Mouse (Mus musculus) embryonic facial prominence, embryonic 10.5 days (tissue): ENCODE results near the gene Fam178b. TPM values are rescaled to one million over a fixed set of nuclear protein-coding genes. Genes with fewer than 3 reads are reported as not detected.

Experiments used
- DNase-seq: peaks from one replicate; pipeline ENCODE4 v3.0.0-alpha.2; 2017; ENCODE audit warnings: low spot score
- H3K27ac ChIP-seq: fragments of 300-500 bp; sonication (generic); replicated peaks from 2 replicates; pipeline ENCODE4 v1.5.1; 2016; ENCODE audit warnings: mild to moderate bottlenecking
- H3K27me3 ChIP-seq: fragments of 300-500 bp; sonication (generic); replicated peaks from 2 replicates; pipeline ENCODE4 v1.6.1; 2016; ENCODE audit warnings: low read depth, mild to moderate bottlenecking; ENCODE audit not compliant: poor library complexity, severe bottlenecking
- H3K36me3 ChIP-seq: fragments of 300-500 bp; sonication (generic); replicated peaks from 2 replicates; pipeline ENCODE4 v1.6.1; 2016; ENCODE audit warnings: mild to moderate bottlenecking, moderate library complexity
- H3K4me1 ChIP-seq: fragments of 300-500 bp; sonication (generic); 2 replicates; pipeline ENCODE4 v1.6.1; 2016
- H3K4me3 ChIP-seq: fragments of 300-500 bp; sonication (generic); 2 replicates; pipeline ENCODE4 v1.5.1; 2016; ENCODE audit warnings: mild to moderate bottlenecking, moderate library complexity
- H3K9me3 ChIP-seq: fragments of 300-500 bp; sonication (generic); 2 replicates; pipeline ENCODE4 v1.6.1; 2016; ENCODE audit warnings: mild to moderate bottlenecking
- WGBS: fragments of 180-500 bp; shearing (Covaris S2); methylation state at CpG from one replicate; pipeline ENCODE4 v1.1.7; 2016; 5-methylcytosine and 5-hydroxymethylcytosine counted together
- polyA plus RNA-seq: library from polyadenylated mRNA; unstranded; fragments of >200 nt; fragmentation: Nextera tagmentation; extraction: Ambion mirVana; gene quantifications from 2 replicates; pipeline ENCODE4 v1.2.1, GENCODE M21; 2016

The Fam178b gene
- polyA plus RNA-seq, 1 experiment from 2014 or later, result 0.65 TPM

- WGBS, result 70% methylated on average over 13 of the region's 13 CpGs
- DNase-seq, result no peak
Observed at GRCm38 (mm10) chr1:36611449-36612123, 71.4 kb downstream of the Fam178b start.

DNA sequence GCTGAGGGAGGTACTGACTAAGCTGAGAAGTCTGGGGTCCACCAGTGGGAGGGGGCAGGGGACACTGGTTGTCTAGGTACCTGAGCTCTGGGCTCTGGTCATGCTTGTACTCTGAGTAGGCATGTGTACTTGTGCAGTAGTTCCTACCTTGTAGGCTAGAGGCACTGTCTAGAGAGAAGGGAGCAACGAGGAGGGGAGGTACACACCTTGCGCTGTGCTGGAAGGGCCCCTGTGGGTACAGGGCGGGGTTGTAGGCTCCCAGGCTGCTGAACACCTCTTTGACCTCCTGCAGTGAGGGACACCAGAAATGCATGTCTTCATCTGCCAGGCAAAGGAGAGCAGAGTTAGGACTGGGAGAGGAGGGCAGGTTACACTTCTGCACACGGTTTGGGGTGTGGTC, 74.8 kb downstream of the Fam178b start:
- Histone ChIP-seq H3K27ac (no peak overlapping the region), H3K9me3 (no peaks in the 10 kb centered on the region), H3K4me3 (no peak overlapping the region), H3K4me1 (peaks cover 18% of the 10 kb centered on the region), H3K27me3 (no peaks in the 10 kb centered on the region), H3K36me3 (no peaks in the 10 kb centered on the region)
- DNase-seq, result no peak
- WGBS, result 76% methylated on average over 4 of the region's 4 CpGs

More at GRCm38 (mm10) chr1:36611449-36612123, 71.4 kb downstream of the Fam178b start:
- Histone ChIP-seq H3K4me3 (no peak overlapping the region), H3K4me1 (peaks cover 18% of the 10 kb centered on the region), H3K9me3 (no peaks in the 10 kb centered on the region), H3K27ac (peak overlapping the region; percentile 40; the same call in 1 of the 2 replicates), H3K27me3 (no peaks in the 10 kb centered on the region), H3K36me3 (no peaks in the 10 kb centered on the region)

DNA sequence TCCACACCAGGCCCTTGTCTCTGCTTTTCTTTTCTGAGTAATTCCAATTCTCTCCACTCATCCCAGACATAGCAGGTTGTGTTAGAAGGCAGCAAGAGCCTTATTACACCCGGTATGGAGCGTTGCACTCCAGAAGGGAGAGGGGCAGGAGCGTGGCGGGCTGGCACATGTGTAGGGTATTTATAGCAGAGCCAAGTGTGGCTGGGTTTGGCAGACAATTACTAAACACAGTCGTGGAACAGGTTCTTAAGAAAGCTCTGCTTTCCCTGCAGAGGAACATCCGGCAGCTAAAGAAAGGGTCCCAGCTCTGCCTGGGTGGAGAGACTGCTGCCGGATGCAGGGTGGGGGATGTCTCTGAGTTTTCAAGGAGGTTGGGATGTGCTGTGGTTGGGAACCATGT, 76.0 kb downstream of the Fam178b start:
- no peaks in the 10 kb centered on the region for H3K27me3 ChIP-seq
- no peaks in the 10 kb centered on the region for H3K9me3 ChIP-seq
- DNase-seq, result no peak
- H3K27ac ChIP-seq, result no peak overlapping the region
- WGBS, result 72% methylated on average over 7 of the region's 7 CpGs
- H3K4me1 ChIP-seq, result peaks cover 11% of the 10 kb centered on the region
- H3K4me3 ChIP-seq, result no peak overlapping the region
- no peaks in the 10 kb centered on the region for H3K36me3 ChIP-seq

DNA sequence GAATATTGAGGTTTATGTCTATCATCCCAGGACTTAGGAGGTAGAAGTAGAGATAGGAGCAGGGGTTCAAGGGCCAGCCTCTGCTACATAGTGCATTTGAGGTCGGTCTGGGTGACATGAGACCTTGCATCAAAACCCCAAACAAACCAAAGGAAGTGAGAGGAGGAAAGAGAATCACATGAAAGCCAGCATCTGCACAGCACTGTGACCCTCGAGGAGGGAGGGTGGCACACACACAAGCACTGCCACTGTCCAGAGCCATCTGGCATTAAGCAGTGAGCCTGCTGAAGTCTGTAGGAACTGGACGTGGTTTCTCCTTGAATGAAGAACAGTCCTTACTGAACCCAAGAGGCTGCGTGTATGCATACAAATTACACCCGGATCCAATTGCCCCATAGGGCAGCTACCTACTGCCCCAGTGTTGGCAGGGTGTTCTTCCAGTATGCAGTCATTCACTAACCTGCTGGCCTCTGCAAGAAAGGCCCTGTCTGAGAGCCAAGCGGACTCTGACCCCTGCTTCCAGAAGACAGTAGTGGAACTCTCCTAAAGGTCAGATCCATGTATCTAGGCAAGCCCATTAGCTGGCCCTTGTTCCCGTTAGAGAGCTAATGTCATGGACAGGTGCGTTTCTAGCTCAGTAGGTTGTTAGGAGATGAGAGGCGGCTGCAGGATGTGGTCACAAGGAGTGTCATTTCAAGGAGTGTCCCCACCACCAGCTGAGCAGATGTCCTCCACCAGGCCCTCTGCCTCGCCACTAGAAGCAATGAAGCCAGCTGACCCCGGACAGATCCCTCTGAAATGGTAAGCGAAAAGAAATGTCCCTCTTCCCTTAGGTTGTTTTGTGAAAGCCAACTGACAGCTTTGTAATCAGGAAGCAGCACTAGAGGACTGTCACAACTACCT, 78.5 kb downstream of the Fam178b start:
- WGBS, result 81% methylated on average over 12 of the region's 12 CpGs
- H3K27me3 ChIP-seq, result no peaks in the 10 kb centered on the region
- H3K36me3 ChIP-seq, result no peaks in the 10 kb centered on the region
- no peaks in the 10 kb centered on the region for H3K9me3 ChIP-seq
- H3K4me3 ChIP-seq, result no peak overlapping the region
- no peak overlapping the region for H3K27ac ChIP-seq
- DNase-seq, result no peak
- peaks cover 2% of the 10 kb centered on the region; the same call in 1 of the 2 replicates for H3K4me1 ChIP-seq

- H3K4me3 ChIP-seq, result no peak overlapping the region
- 80% methylated on average over 9 of the region's 9 CpGs for WGBS
- no peaks in the 10 kb centered on the region for H3K36me3 ChIP-seq
- no peaks in the 10 kb centered on the region for H3K27me3 ChIP-seq
- no peaks in the 10 kb centered on the region for H3K9me3 ChIP-seq
- DNase-seq, result no peak
- peaks cover 2% of the 10 kb centered on the region; the same call in 1 of the 2 replicates for H3K4me1 ChIP-seq
- peak overlapping the region; percentile 14; the same call in 1 of the 2 replicates for H3K27ac ChIP-seq
Observed at GRCm38 (mm10) chr1:36603361-36603760, 79.6 kb downstream of the Fam178b start.

GRCm38 (mm10) chr1:36602271-36602670, 80.7 kb downstream of the Fam178b start:
- no peak overlapping the region for H3K27ac ChIP-seq
- no peak for DNase-seq
- H3K27me3 ChIP-seq, result no peaks in the 10 kb centered on the region
- 69% methylated on average over 4 of the region's 4 CpGs for WGBS
- no peaks in the 10 kb centered on the region for H3K36me3 ChIP-seq
- no peak overlapping the region for H3K4me3 ChIP-seq
- no peaks in the 10 kb centered on the region for H3K9me3 ChIP-seq
- peaks cover 2% of the 10 kb centered on the region; the same call in 1 of the 2 replicates for H3K4me1 ChIP-seq

- no peaks in the 10 kb centered on the region for H3K27me3 ChIP-seq
- H3K36me3 ChIP-seq, result no peaks in the 10 kb centered on the region
- no peak overlapping the region for H3K27ac ChIP-seq
- H3K9me3 ChIP-seq, result no peaks in the 10 kb centered on the region
- no peak overlapping the region for H3K4me3 ChIP-seq
- DNase-seq, result no peak
- WGBS, result 83% methylated on average over 2 of the region's 2 CpGs
- H3K4me1 ChIP-seq, result peaks cover 18% of the 10 kb centered on the region
Observed at GRCm38 (mm10) chr1:36598411-36598810, 84.6 kb downstream of the Fam178b start.

- 29% methylated on average over 4 of the region's 4 CpGs for WGBS
- Histone ChIP-seq H3K27me3 (no peaks in the 10 kb centered on the region), H3K4me1 (peaks cover 30% of the 10 kb centered on the region), H3K27ac (peak overlapping the region; percentile 59), H3K9me3 (no peaks in the 10 kb centered on the region), H3K4me3 (no peak overlapping the region), H3K36me3 (no peaks in the 10 kb centered on the region)
- DNase-seq, result no peak
Observed at GRCm38 (mm10) chr1:36596114-36596513, 86.9 kb downstream of the Fam178b start.

DNA sequence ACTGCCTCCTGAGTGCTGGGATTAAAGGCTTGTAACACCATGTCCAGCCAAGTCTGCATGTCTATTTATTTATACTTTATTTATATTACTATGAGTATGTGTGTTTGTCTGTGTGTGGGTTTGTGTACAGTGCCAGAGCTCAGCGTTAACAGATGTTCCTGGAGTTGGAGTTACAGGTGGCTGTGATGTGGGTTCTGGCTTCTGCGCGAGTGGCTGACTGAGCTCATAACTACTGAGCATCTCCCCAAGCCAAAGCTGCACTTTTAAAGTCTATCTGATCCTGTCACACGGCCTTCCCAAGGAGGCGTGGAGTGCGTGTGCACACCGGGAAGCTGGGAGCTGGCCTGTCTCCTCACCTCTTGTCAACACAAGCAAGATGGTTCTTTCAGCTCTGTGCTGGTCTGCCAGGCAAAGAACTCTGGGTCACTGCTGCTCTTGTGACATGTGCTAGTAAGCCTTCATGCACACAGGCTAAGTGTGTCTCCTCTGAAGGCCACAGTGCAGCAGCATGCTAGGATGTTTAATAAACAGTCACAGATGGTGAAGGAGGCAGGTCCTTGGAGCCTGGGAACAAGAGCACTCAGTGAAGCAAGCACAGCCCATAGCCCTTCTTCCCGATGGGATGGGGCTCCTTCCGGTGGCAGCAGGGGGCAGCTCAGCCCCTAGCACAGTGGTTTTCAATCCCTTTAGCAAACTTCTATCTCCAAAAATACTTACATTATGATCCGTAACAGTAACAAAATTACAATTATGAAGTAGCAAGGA, 87.6 kb downstream of the Fam178b start:
- H3K36me3 ChIP-seq, result no peaks in the 10 kb centered on the region
- 65% methylated on average over 10 of the region's 10 CpGs for WGBS
- H3K27ac ChIP-seq, result peak overlapping the region; percentile 52; the same call in 1 of the 2 replicates
- peaks cover 38% of the 10 kb centered on the region for H3K4me1 ChIP-seq
- H3K9me3 ChIP-seq, result no peaks in the 10 kb centered on the region
- no peak overlapping the region for H3K4me3 ChIP-seq
- H3K27me3 ChIP-seq, result no peaks in the 10 kb centered on the region
- DNase-seq, result no peak

DNA sequence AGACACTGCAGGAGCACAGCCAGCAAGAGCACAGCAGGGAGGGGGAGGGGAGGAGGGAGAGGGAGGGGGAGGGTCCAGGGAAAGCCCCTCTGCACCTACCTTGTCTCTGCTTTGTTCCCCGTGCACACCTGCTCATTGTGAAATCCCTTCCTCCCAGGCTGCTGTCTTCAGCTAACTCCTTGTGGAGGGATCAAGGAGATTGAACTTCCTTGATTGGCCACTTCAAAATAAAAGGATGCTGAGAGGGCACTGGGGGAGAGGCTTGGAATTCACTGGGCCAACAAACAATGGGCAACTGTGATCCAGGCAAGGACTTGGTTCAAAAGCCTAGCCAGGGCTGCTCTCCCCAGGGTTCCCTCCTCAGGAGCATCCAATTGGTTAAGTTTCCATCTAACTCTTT, 89.9 kb downstream of the Fam178b start:
- H3K27me3 ChIP-seq, result no peaks in the 10 kb centered on the region
- peaks cover 60% of the 10 kb centered on the region for H3K4me1 ChIP-seq
- H3K36me3 ChIP-seq, result no peaks in the 10 kb centered on the region
- H3K27ac ChIP-seq, result no peak overlapping the region
- no peak overlapping the region for H3K4me3 ChIP-seq
- H3K9me3 ChIP-seq, result no peaks in the 10 kb centered on the region
- DNase-seq, result no peak
- WGBS, result 12% methylated on average over 1 of the region's 1 CpGs

DNA sequence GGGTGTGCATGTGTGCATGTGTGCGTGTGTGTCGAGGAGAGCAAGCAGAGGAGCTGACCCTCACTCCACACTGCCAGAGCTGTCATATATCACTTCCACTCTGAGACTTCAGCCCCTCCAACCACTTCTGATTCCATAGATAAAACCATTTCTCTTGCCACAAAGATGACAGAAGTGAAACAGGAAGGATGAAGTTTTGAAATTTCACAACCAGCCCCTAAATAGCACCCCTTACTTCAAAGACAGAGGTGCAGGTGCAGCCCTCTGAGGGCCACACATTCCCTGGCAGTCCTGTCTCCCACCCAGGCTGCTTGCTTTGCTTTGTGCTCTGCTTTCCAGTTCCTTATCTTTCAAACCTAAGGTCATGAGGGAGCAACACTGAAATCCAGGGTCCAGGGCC, 91.6 kb downstream of the Fam178b start:
- peaks cover 76% of the 10 kb centered on the region for H3K4me1 ChIP-seq
- no peak overlapping the region for H3K4me3 ChIP-seq
- H3K27me3 ChIP-seq, result no peaks in the 10 kb centered on the region
- H3K36me3 ChIP-seq, result no peaks in the 10 kb centered on the region
- no peaks in the 10 kb centered on the region for H3K9me3 ChIP-seq
- 87% methylated on average over 2 of the region's 2 CpGs for WGBS
- H3K27ac ChIP-seq, result no peak overlapping the region
- no peak for DNase-seq

- Histone ChIP-seq H3K27me3 (no peaks in the 10 kb centered on the region), H3K27ac (peak overlapping the region; percentile 82), H3K4me3 (no peak overlapping the region), H3K9me3 (no peaks in the 10 kb centered on the region), H3K36me3 (no peaks in the 10 kb centered on the region), H3K4me1 (peaks cover 76% of the 10 kb centered on the region)
- no peak for DNase-seq
- WGBS, result 70% methylated on average over 9 of the region's 9 CpGs
Observed at GRCm38 (mm10) chr1:36590664-36591063, 92.3 kb downstream of the Fam178b start.
